Mouse (Mus musculus) heart, embryonic 16.5 days (tissue): ENCODE data around the gene Lrrc39. TPM values are rescaled to one million over a fixed set of nuclear protein-coding genes. Genes with fewer than 3 reads are reported as not detected.

ENCODE experiments used
- ATAC-seq: fragments of 200-750 bp; cut with Nextera tagmentation; replicated peaks from 2 replicates; pipeline ENCODE4 v1.8.0; 2017; ENCODE audit warnings: moderate number of reproducible peaks; ENCODE audit not compliant: insufficient read depth, low FRiP score; ENCODE audit errors: extremely low read depth
- H3K27ac ChIP-seq: fragments of 300-500 bp; sonication (generic); 2 replicates; pipeline ENCODE4 v1.5.1; 2014; ENCODE audit warnings: mild to moderate bottlenecking, low read length, control low read depth, moderate library complexity
- H3K27me3 ChIP-seq: fragments of 300-500 bp; sonication (generic); 2 replicates; pipeline ENCODE4 v1.6.1; 2014; ENCODE audit warnings: low read length, mixed read lengths; ENCODE audit not compliant: control insufficient read depth, insufficient read depth
- H3K36me3 ChIP-seq: fragments of 300-500 bp; sonication (generic); 2 replicates; pipeline ENCODE4 v1.6.1; 2014; ENCODE audit not compliant: control insufficient read depth, insufficient read depth
- H3K4me1 ChIP-seq: fragments of 300-500 bp; sonication (generic); 2 replicates; pipeline ENCODE4 v1.6.1; 2014; ENCODE audit warnings: low read length, mixed read lengths; ENCODE audit not compliant: control insufficient read depth, insufficient read depth
- H3K4me2 ChIP-seq: fragments of 300-500 bp; sonication (generic); 2 replicates; pipeline ENCODE4 v1.6.1; 2014; ENCODE audit warnings: low read depth, mild to moderate bottlenecking, control low read depth, low read length
- H3K4me3 ChIP-seq: fragments of 300-500 bp; sonication (generic); 2 replicates; pipeline ENCODE4 v1.5.1; 2014; ENCODE audit warnings: mild to moderate bottlenecking, control low read depth, low read length
- H3K9ac ChIP-seq: fragments of 300-500 bp; sonication (generic); 2 replicates; pipeline ENCODE4 v1.6.1; 2014; ENCODE audit warnings: low read length, control low read depth
- H3K9me3 ChIP-seq: fragments of 300-500 bp; sonication (generic); replicated peaks from 2 replicates; pipeline ENCODE4 v1.6.1; 2016; ENCODE audit warnings: low read length; ENCODE audit not compliant: control insufficient read depth
- WGBS: fragments of 180-500 bp; shearing (Covaris S2); extraction: QIAGEN DNeasy Blood & Tissue Kit; methylation state at CpG from one replicate; pipeline ENCODE4 v1.1.7; 2014; 5-methylcytosine and 5-hydroxymethylcytosine counted together
- polyA plus RNA-seq: library from polyadenylated mRNA; unstranded; fragments of >200 nt; fragmentation: Nextera tagmentation; extraction: Ambion mirVana; gene quantifications from 2 replicates; pipeline ENCODE4 v1.2.1, GENCODE M21; 2015

Lrrc39 gene
- polyA plus RNA-seq, 1 experiment from 2014 or later, result 37.1 TPM

DNA sequence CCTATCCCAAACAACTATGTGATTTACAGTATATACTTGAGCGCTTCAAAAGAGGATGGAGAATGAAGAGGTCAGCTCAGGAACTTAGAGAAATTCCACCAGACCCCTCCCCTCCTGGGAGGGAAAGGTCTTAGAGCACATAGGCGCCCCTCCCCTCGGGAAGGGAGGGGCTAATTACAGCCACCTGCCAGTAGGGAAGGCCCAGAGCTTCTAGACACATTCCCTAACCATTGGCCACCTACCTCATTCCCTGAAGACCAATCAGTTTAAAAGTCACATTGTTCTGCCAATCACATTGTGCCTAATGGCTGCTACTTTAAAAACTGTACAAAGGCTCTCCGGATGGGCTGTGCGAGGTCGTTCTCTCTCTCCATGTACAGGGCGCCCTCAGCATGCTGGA is 59.9 kb downstream of the Lrrc39 start:
- H3K9me3 ChIP-seq, result no peaks in the 10 kb centered on the region
- H3K4me3 ChIP-seq, result no peak overlapping the region
- H3K27me3 ChIP-seq, result no peaks in the 10 kb centered on the region
- H3K27ac ChIP-seq, result no peak overlapping the region
- no peak overlapping the region for H3K4me2 ChIP-seq
- H3K36me3 ChIP-seq, result peaks cover 23% of the 10 kb centered on the region
- 94% methylated on average over 7 of the region's 7 CpGs for WGBS
- H3K4me1 ChIP-seq, result no peaks in the 10 kb centered on the region
- H3K9ac ChIP-seq, result no peak overlapping the region
- no peak for ATAC-seq

DNA sequence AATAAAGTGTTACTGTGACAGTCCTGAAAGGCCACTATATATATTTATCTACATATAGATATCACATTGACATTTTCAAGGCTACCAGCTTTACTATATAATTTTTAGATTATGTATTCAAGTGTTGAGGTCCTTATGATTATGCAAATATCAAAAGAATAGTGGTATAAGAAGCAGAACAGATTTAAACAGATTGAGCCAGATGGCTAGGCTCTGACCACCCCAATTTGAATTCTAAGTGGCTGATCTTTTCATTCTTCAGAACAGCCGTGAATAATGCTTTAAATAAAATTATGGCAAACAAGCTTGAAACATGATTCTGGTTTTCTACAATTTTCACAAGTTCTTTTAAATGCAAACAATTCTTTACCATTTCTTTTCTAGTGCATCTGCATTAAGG is 68.7 kb downstream of the Lrrc39 start:
- Histone ChIP-seq H3K4me1 (0 out of 2 replicates have a peak, but pooled peaks cover 2% of the 10 kb centered on the region), H3K9me3 (no peaks in the 10 kb centered on the region), H3K4me2 (no peak overlapping the region), H3K27me3 (no peaks in the 10 kb centered on the region), H3K9ac (no peak overlapping the region), H3K4me3 (no peak overlapping the region), H3K27ac (no peak overlapping the region), H3K36me3 (peaks cover 37% of the 10 kb centered on the region)
- WGBS, result 71% methylated on average over 1 of the region's 1 CpGs
- no peak for ATAC-seq

Other genes with a start within 250 kb of the Lrrc39 start
- gene Cdc14a, start 138.9 kb upstream of the Lrrc39 start, polyA plus RNA-seq, result 4.1 and 4.7 TPM in 2 replicates
- 52.3 and 52.9 TPM in 2 replicates for gene Rtca, start 54.8 kb upstream of the Lrrc39 start, polyA plus RNA-seq
- gene Dbt, start 49.9 kb upstream of the Lrrc39 start, polyA plus RNA-seq, result 24.7 and 25.3 TPM in 2 replicates
- 11.3 and 14.0 TPM in 2 replicates for gene Sass6, start 32.0 kb downstream of the Lrrc39 start, polyA plus RNA-seq
- gene Trmt13, start 51.6 kb downstream of the Lrrc39 start, polyA plus RNA-seq, result 16.8 and 18.9 TPM in 2 replicates
- 57.0 and 57.3 TPM in 2 replicates for gene Mfsd14a, start 99.7 kb downstream of the Lrrc39 start, polyA plus RNA-seq
- gene Gm43191, start 118.3 kb downstream of the Lrrc39 start, polyA plus RNA-seq, result not detected in 2 replicates
- 9.5 and 9.9 TPM in 2 replicates for gene Slc35a3, start 149.9 kb downstream of the Lrrc39 start, polyA plus RNA-seq
- gene Agl, start 245.2 kb downstream of the Lrrc39 start, polyA plus RNA-seq, result 155 and 157 TPM in 2 replicates